Comparison of ENCODE assay signal across 11 mouse cellular contexts in genomic region chr8:71261234-71261633, GRCm38 (mm10). TPM values are rescaled to one million over a fixed set of nuclear protein-coding genes. Genes with fewer than 3 reads are reported as not detected.
DNase-seq lines count a peak whose midpoint lies in the region; ATAC-seq lines count a peak whose summit lies in the region.
"Had no signal": no experiment of that assay in that cellular context is flagged by ENCODE, and none has a peak within 500 bp of the region (broad histone marks: within the 10 kb centered on the region; RNA-seq: fewer than 3 reads in every experiment).

No protein-coding gene starts in this region.

- no peak overlapping the region for H3K4me3 ChIP-seq in kidney, embryonic 15.5 days (replicated peaks)
- no peak overlapping the region for H3K4me3 ChIP-seq in forebrain, embryonic 14.5 days (ENCODE audit: low read depth, low read length)
- H3K4me3 ChIP-seq: embryonic facial prominence, embryonic 12.5 days; hindbrain, embryonic 15.5 days had no signal

- H3K9me3 ChIP-seq in kidney, embryonic 15.5 days (replicated peaks), result no peaks in the 10 kb centered on the region
- no peaks in the 10 kb centered on the region for H3K9me3 ChIP-seq in forebrain, embryonic 14.5 days (replicated peaks; ENCODE audit: control insufficient read depth, low read length)
- H3K9me3 ChIP-seq: embryonic facial prominence, embryonic 12.5 days; hindbrain, embryonic 15.5 days had no signal

- H3K27me3 ChIP-seq in kidney, embryonic 15.5 days, result no peaks in the 10 kb centered on the region
- H3K27me3 ChIP-seq in forebrain, embryonic 14.5 days (replicated peaks; ENCODE audit: control insufficient read depth, insufficient read depth, low read length), result no peaks in the 10 kb centered on the region
- H3K27me3 ChIP-seq: embryonic facial prominence, embryonic 12.5 days; hindbrain, embryonic 15.5 days had no signal

- H3K9ac ChIP-seq in kidney, embryonic 15.5 days, result no peak overlapping the region
- H3K9ac ChIP-seq in forebrain, embryonic 14.5 days (ENCODE audit: low read length), result no peak overlapping the region
- H3K9ac ChIP-seq: embryonic facial prominence, embryonic 12.5 days; hindbrain, embryonic 15.5 days had no signal

- ATAC-seq in CD4-positive, CD25-positive, alpha-beta regulatory T cell, adult 4 months, result no peak
- ATAC-seq in kidney, embryonic 15.5 days (replicated peaks; ENCODE audit: low FRiP score), result no peak
- ATAC-seq in forebrain, embryonic 14.5 days, result no peak

- peak; percentile 34 for DNase-seq in CD4-positive, CD25-positive, alpha-beta regulatory T cell, adult 2 months (ENCODE audit: low read depth, low spot score)
- peak; percentile 47 for DNase-seq in kidney, postnatal 10 days
- DNase-seq in c-Kit-positive CD71-positive TER-119-positive erythroid progenitor cells, embryonic 14.5 days (ENCODE audit: low spot score), result peak; percentile 29
- peak; percentile 48 for DNase-seq in lung, postnatal 10 days
- no peak for DNase-seq in urinary bladder, postnatal 14 days (ENCODE audit: low spot score)
- DNase-seq in forebrain, embryonic 14.5 days (ENCODE audit: low spot score), result no peak

- no peak overlapping the region for H3K4me2 ChIP-seq in kidney, embryonic 15.5 days
- H3K4me2 ChIP-seq in forebrain, embryonic 14.5 days (ENCODE audit: low read length), result no peak overlapping the region
- H3K4me2 ChIP-seq: embryonic facial prominence, embryonic 12.5 days; hindbrain, embryonic 15.5 days had no signal

- no peak overlapping the region for H3K27ac ChIP-seq in kidney, embryonic 15.5 days
- no peak overlapping the region for H3K27ac ChIP-seq in forebrain, embryonic 14.5 days (ENCODE audit: low read depth, low read length)
- H3K27ac ChIP-seq: embryonic facial prominence, embryonic 12.5 days; hindbrain, embryonic 15.5 days; macrophage had no signal

- H3K4me1 ChIP-seq in kidney, embryonic 15.5 days, result no peaks in the 10 kb centered on the region
- H3K4me1 ChIP-seq in forebrain, embryonic 14.5 days (ENCODE audit: control insufficient read depth, insufficient read depth, low read length), result no peaks in the 10 kb centered on the region
- H3K4me1 ChIP-seq: embryonic facial prominence, embryonic 12.5 days; hindbrain, embryonic 15.5 days had no signal

- H3K36me3 ChIP-seq in kidney, embryonic 15.5 days, result peaks cover 32% of the 10 kb centered on the region
- H3K36me3 ChIP-seq in forebrain, embryonic 14.5 days (ENCODE audit: control insufficient read depth, insufficient read depth, low read length), result peaks cover 24% of the 10 kb centered on the region

RNA-seq across cellular contexts. Expression of gene Myo9b, which starts 11.3 kb away (rescaled TPM):
- polyA plus RNA-seq in CD4-positive, CD25-positive, alpha-beta regulatory T cell, adult 4 months (2017; shearing (Covaris generic)), result 10 to 100 TPM; 13.8 to 16.6 TPM
- 20.6 and 23.6 TPM in 2 replicates for polyA plus RNA-seq in kidney, embryonic 15.5 days (2015; fragmentation: Nextera tagmentation; extraction: Ambion mirVana)
- polyA plus RNA-seq in forebrain, embryonic 14.5 days (2014; fragmentation: Nextera tagmentation; extraction: Ambion mirVana), result 11.8 and 13.0 TPM in 2 replicates

RNA-seq across cellular contexts. Expression of gene Haus8, which starts 11.5 kb away (rescaled TPM):
- polyA plus RNA-seq in CD4-positive, CD25-positive, alpha-beta regulatory T cell, adult 4 months (2017; shearing (Covaris generic)), result 10 to 100 TPM; 43.6 to 45.4 TPM
- 50.7 and 55.1 TPM in 2 replicates for polyA plus RNA-seq in kidney, embryonic 15.5 days (2015; fragmentation: Nextera tagmentation; extraction: Ambion mirVana)
- polyA plus RNA-seq in forebrain, embryonic 14.5 days (2014; fragmentation: Nextera tagmentation; extraction: Ambion mirVana), result 51.5 and 64.2 TPM in 2 replicates

Comparison
In these comparisons a context has a peak if more than half of its experiments do, and no peak if none do; other contexts are left out.
1. DNase-seq: peak in CD4-positive, CD25-positive, alpha-beta regulatory T cell, adult 2 months (single experiment), kidney, postnatal 10 days (single experiment), c-Kit-positive CD71-positive TER-119-positive erythroid progenitor cells, embryonic 14.5 days (single experiment) and lung, postnatal 10 days (single experiment); none in urinary bladder, postnatal 14 days (single experiment) and forebrain, embryonic 14.5 days (single experiment).